ENCODE assay signal across 8 mouse cellular contexts in the genomic region with DNA sequence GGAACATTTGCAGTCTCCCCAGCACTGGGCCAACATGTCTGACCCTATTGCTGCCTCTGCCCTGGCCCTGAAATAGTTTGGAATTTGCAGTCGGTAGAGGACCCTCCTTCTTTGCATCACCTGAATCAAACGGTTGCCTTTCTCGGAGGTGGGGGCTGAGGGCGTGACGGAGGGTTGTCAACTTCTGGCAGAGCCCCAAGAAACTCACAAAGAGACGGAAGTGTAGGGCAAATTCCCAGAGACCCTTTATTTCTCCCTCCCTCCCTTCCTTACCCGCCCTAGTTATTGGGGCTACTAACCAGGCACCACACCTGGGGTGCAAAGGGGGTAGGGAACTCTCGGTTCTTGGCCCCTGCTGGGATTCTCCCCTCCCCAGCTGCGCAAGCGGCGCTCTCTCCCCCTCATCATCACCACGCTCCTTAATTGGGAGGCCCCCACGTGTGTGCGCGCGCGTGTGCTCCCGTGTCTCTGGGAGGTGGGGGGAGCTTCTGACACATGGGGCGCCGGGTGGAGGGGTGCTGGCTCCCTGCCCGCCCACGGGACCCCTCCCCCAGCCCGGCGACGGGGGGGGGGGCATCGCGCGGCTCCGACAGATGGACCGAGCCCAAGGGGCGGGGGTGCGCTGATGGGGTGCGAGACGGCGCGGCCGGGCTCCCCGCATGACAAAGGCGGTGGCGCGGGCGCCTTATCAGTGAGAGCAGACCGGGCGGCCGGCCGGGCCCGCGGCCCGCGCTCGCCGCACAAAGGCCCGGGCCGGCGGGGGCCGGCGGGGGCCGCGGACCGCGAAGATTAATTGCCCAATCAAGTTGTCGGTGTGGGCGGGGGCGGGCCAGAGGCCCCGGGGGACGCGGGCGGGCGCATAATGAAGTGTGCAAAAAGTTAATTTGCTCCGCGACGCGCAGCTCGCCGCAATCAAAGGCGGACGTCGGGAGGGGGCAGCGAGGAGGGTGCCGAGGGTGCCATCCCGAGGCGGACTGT. TPM values are rescaled to one million over a fixed set of nuclear protein-coding genes. Genes with fewer than 3 reads are reported as not detected.
DNase-seq lines count a peak whose midpoint lies in the region; ATAC-seq and TF ChIP-seq lines count a peak whose summit lies in the region.

No protein-coding gene starts in this region.

- TF ChIP-seq POLR2A in ES-Bruce4 (IDR thresholded peaks at IDR 0.05; ENCODE audit: insufficient read depth, low read length), result no peak

- peak overlapping the region; percentile 72 for H3K27ac ChIP-seq in heart, embryonic 10.5 days
- no peak overlapping the region for H3K27ac ChIP-seq in ES-Bruce4 (ENCODE audit: insufficient read depth, low read length)
- peak overlapping the region; percentile 91 for H3K27ac ChIP-seq in forebrain, embryonic 10.5 days
- no peak overlapping the region for H3K27ac ChIP-seq in limb, embryonic 13.5 days
- H3K27ac ChIP-seq in stomach, embryonic 14.5 days (ENCODE audit: low read length), result no peak overlapping the region

- ATAC-seq in limb, embryonic 13.5 days (ENCODE audit: low FRiP score, low read depth), result no peak
- ATAC-seq in stomach, embryonic 14.5 days (ENCODE audit: insufficient number of reproducible peaks, insufficient read depth, low FRiP score, low read depth), result peak; percentile 35; the same call in 1 of the 2 replicates

- under 1% methylated on average over 82 of the region's 82 CpGs for whole genome bisulfite sequencing in heart, embryonic 10.5 days
- WGBS in forebrain, embryonic 10.5 days, result under 1% methylated on average over 82 of the region's 82 CpGs
- WGBS in limb, embryonic 13.5 days, result under 1% methylated on average over 66 of the region's 82 CpGs
- 2% methylated on average over 68 of the region's 82 CpGs for WGBS in stomach, embryonic 14.5 days

- peaks cover 88% of the 10 kb centered on the region for H3K27me3 ChIP-seq in heart, embryonic 10.5 days (ENCODE audit: insufficient read depth, poor library complexity, severe bottlenecking)
- peaks cover 4% of the 10 kb centered on the region for H3K27me3 ChIP-seq in ES-Bruce4 (ENCODE audit: control insufficient read depth, insufficient read depth, low read length, poor library complexity, severe bottlenecking)
- H3K27me3 ChIP-seq in forebrain, embryonic 10.5 days (ENCODE audit: poor library complexity, severe bottlenecking), result peaks cover 96% of the 10 kb centered on the region
- peaks cover 89% of the 10 kb centered on the region for H3K27me3 ChIP-seq in limb, embryonic 13.5 days
- peaks cover 34% of the 10 kb centered on the region for H3K27me3 ChIP-seq in stomach, embryonic 14.5 days (ENCODE audit: control insufficient read depth, insufficient read depth, low read length)

- no peaks in the 10 kb centered on the region for H3K36me3 ChIP-seq in heart, embryonic 10.5 days
- H3K36me3 ChIP-seq in ES-Bruce4 (ENCODE audit: control insufficient read depth, insufficient read depth, low read length, poor library complexity, severe bottlenecking), result no peaks in the 10 kb centered on the region
- no peaks in the 10 kb centered on the region for H3K36me3 ChIP-seq in forebrain, embryonic 10.5 days (replicated peaks)
- H3K36me3 ChIP-seq in limb, embryonic 13.5 days, result no peaks in the 10 kb centered on the region
- H3K36me3 ChIP-seq in stomach, embryonic 14.5 days (ENCODE audit: control insufficient read depth, insufficient read depth, low read length), result no peaks in the 10 kb centered on the region

- peaks cover 34% of the 10 kb centered on the region for H3K4me1 ChIP-seq in heart, embryonic 10.5 days
- no peaks in the 10 kb centered on the region for H3K4me1 ChIP-seq in ES-Bruce4 (ENCODE audit: control insufficient read depth, insufficient read depth, low read length)
- peaks cover 61% of the 10 kb centered on the region for H3K4me1 ChIP-seq in forebrain, embryonic 10.5 days
- peaks cover 24% of the 10 kb centered on the region for H3K4me1 ChIP-seq in limb, embryonic 13.5 days
- H3K4me1 ChIP-seq in stomach, embryonic 14.5 days (ENCODE audit: control insufficient read depth, insufficient read depth, low read length), result peaks cover 11% of the 10 kb centered on the region; the same call in 1 of the 2 replicates

- peak overlapping the region; percentile 70 for H3K4me3 ChIP-seq in heart, embryonic 10.5 days
- peak overlapping the region; percentile 71 for H3K4me3 ChIP-seq in ES-Bruce4 (ENCODE audit: low read depth, low read length)
- peak overlapping the region; percentile 63 for H3K4me3 ChIP-seq in forebrain, embryonic 10.5 days
- peak overlapping the region; percentile 56 for H3K4me3 ChIP-seq in limb, embryonic 13.5 days
- peak overlapping the region; percentile 40 for H3K4me3 ChIP-seq in stomach, embryonic 14.5 days (ENCODE audit: low read depth, low read length)

- H3K4me2 ChIP-seq in limb, embryonic 13.5 days (replicated peaks), result peak overlapping the region; percentile 99
- peak overlapping the region; percentile 98 for H3K4me2 ChIP-seq in stomach, embryonic 14.5 days (replicated peaks; ENCODE audit: low read depth, low read length)

- H3K9me3 ChIP-seq in heart, embryonic 10.5 days, result no peaks in the 10 kb centered on the region
- no peaks in the 10 kb centered on the region for H3K9me3 ChIP-seq in ES-Bruce4 (replicated peaks; ENCODE audit: control insufficient read depth, insufficient read depth, low read length, poor library complexity, severe bottlenecking)
- H3K9me3 ChIP-seq in forebrain, embryonic 10.5 days, result no peaks in the 10 kb centered on the region
- no peaks in the 10 kb centered on the region for H3K9me3 ChIP-seq in limb, embryonic 13.5 days
- no peaks in the 10 kb centered on the region for H3K9me3 ChIP-seq in stomach, embryonic 14.5 days (ENCODE audit: control insufficient read depth, low read depth, low read length)

- TF ChIP-seq EP300 in ES-Bruce4 (IDR thresholded peaks at IDR 0.05; ENCODE audit: insufficient read depth, low read depth, low read length), result no peak

- H3K9ac ChIP-seq in ES-Bruce4 (ENCODE audit: low read depth, poor library complexity, severe bottlenecking), result peak overlapping the region; percentile 81
- H3K9ac ChIP-seq in limb, embryonic 13.5 days, result peak overlapping the region; percentile 74
- H3K9ac ChIP-seq in stomach, embryonic 14.5 days (replicated peaks; ENCODE audit: low read depth, low read length), result peak overlapping the region; percentile 30; the same call in 1 of the 2 replicates

- intact Hi-C loops in heart, postnatal 25 days (cut with DNase I), result no loop called here

- no peak for DNase-seq in heart, embryonic 10.5 days (ENCODE audit: low spot score)
- no peak for DNase-seq in heart, postnatal 25 days (ENCODE audit: low spot score)
- DNase-seq in forebrain, embryonic 10.5 days (ENCODE audit: extremely low spot score, low spot score), result peak; percentile 52
- no peak for DNase-seq in thymus, postnatal 4 days
- no peak for DNase-seq in urinary bladder, postnatal 14 days (ENCODE audit: low spot score)

- no peak for TF ChIP-seq CTCF in ES-Bruce4 (IDR thresholded peaks at IDR 0.05; ENCODE audit: low read depth, low read length)

RNA-seq across cellular contexts. Expression of a gene that starts 33.0 kb away (rescaled TPM):
- polyA plus RNA-seq in heart, embryonic 10.5 days (2016; fragmentation: Nextera tagmentation; extraction: Ambion mirVana), result not detected in 2 replicates
- total RNA-seq in heart, postnatal 25 days (2021), result not detected
- polyA plus RNA-seq in ES-Bruce4 (2011; ENCODE audit: insufficient read depth, insufficient read length, low read depth, missing spikeins), result 0.18 and 0.32 TPM in 2 replicates
- 1.1 and 2.4 TPM in 2 replicates for polyA plus RNA-seq in forebrain, embryonic 10.5 days (2016; fragmentation: Nextera tagmentation; extraction: Ambion mirVana)
- not detected in 2 replicates for polyA plus RNA-seq in limb, embryonic 13.5 days (2015; fragmentation: Nextera tagmentation; extraction: Ambion mirVana)
- 0.10 and 0.12 TPM in 2 replicates for polyA plus RNA-seq in stomach, embryonic 14.5 days (2014; fragmentation: Nextera tagmentation; extraction: Ambion mirVana)

RNA-seq across cellular contexts. Expression of a gene that starts 52.0 kb away (rescaled TPM):
- polyA plus RNA-seq in heart, embryonic 10.5 days (2016; fragmentation: Nextera tagmentation; extraction: Ambion mirVana), result 1.2 and 1.3 TPM in 2 replicates
- total RNA-seq in heart, postnatal 25 days (2021), result 1 to 10 TPM; 1.8 to 1.9 TPM
- 2.6 and 3.0 TPM in 2 replicates for polyA plus RNA-seq in ES-Bruce4 (2011; ENCODE audit: insufficient read depth, insufficient read length, low read depth, missing spikeins)
- polyA plus RNA-seq in forebrain, embryonic 10.5 days (2016; fragmentation: Nextera tagmentation; extraction: Ambion mirVana), result 0.69 and 0.79 TPM in 2 replicates
- 1.6 and 1.8 TPM in 2 replicates for polyA plus RNA-seq in limb, embryonic 13.5 days (2015; fragmentation: Nextera tagmentation; extraction: Ambion mirVana)
- polyA plus RNA-seq in stomach, embryonic 14.5 days (2014; fragmentation: Nextera tagmentation; extraction: Ambion mirVana), result 2.9 and 3.6 TPM in 2 replicates

RNA-seq across cellular contexts. Expression of a gene that starts 57.0 kb away (rescaled TPM):
- polyA plus RNA-seq in heart, embryonic 10.5 days (2016; fragmentation: Nextera tagmentation; extraction: Ambion mirVana), result 8.1 and 9.1 TPM in 2 replicates
- total RNA-seq in heart, postnatal 25 days (2021), result 10 to 100 TPM; 14.8 to 15.2 TPM
- 18.1 TPM in 2 replicates for polyA plus RNA-seq in ES-Bruce4 (2011; ENCODE audit: insufficient read depth, insufficient read length, low read depth, missing spikeins)
- 14.6 and 14.9 TPM in 2 replicates for polyA plus RNA-seq in forebrain, embryonic 10.5 days (2016; fragmentation: Nextera tagmentation; extraction: Ambion mirVana)
- polyA plus RNA-seq in limb, embryonic 13.5 days (2015; fragmentation: Nextera tagmentation; extraction: Ambion mirVana), result 9.4 and 10.5 TPM in 2 replicates
- 7.6 and 11.4 TPM in 2 replicates for polyA plus RNA-seq in stomach, embryonic 14.5 days (2014; fragmentation: Nextera tagmentation; extraction: Ambion mirVana)

Comparison
In these comparisons a context has a peak if more than half of its experiments do, and no peak if none do; other contexts are left out.
1. H3K27ac ChIP-seq: peak in heart, embryonic 10.5 days (single experiment) and forebrain, embryonic 10.5 days (single experiment); none in ES-Bruce4 (single experiment), limb, embryonic 13.5 days (single experiment) and stomach, embryonic 14.5 days (single experiment).
2. H3K9ac ChIP-seq: peak in every context shown above with its lines; median percentile 81 in ES-Bruce4; 74 in limb, embryonic 13.5 days; 30 in stomach, embryonic 14.5 days.
3. Peak in every context shown above with its lines, with median percentiles within 50 percentile points of each other: H3K4me3 ChIP-seq.